Mouse (Mus musculus) testis, adult 2 months (tissue): ENCODE data around the gene Drg1.
"Not testable (repeated sequence)": the region's sequence is repeated elsewhere in the genome, so short reads cannot be mapped to it uniquely, and the experiment has no call there.

Experiments
- CTCF ChIP-seq: fragments of 200-500 bp; IDR thresholded peaks from 2 replicates; pipeline ENCODE4 v1.5.1; 2012; ENCODE audit warnings: low read depth, mild to moderate bottlenecking, inconsistent platforms, low read length, moderate library complexity; ENCODE audit not compliant: control insufficient read depth, insufficient read depth, insufficient replicate concordance
- POLR2A ChIP-seq: fragments of 200-500 bp; IDR thresholded peaks from 2 replicates; pipeline ENCODE4 v1.6.1; 2012; ENCODE audit warnings: low read depth, mild to moderate bottlenecking, inconsistent platforms, low read length, moderate library complexity; ENCODE audit not compliant: control insufficient read depth

DNA sequence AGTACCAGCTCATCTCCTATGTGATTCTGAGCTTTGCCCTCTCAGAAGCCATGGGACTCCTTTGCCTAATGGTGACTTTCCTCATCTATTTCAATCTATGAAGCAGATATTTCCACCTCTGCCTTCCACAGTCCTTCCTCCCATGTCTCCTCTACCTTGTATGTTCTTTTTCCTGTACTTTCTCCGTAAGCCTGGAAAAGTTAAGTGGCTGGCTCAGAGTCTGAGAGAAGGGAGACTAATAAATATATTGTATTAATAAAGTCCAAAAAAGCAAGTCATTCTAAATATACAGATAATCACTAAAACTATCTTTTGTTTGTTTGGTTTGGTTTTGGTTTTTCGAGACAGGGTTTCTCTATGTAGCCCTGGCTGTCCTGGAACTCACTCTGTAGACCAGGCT lies 103.1 kb downstream of the Drg1 start:
- not testable (repeated sequence) for TF ChIP-seq CTCF, POLR2A
